Mouse (Mus musculus): Measurements from ENCODE around the gene Neo1.
"Not testable (repeated sequence)": the region's sequence is repeated elsewhere in the genome, so short reads cannot be mapped to it uniquely, and the experiment has no call there.

DNA sequence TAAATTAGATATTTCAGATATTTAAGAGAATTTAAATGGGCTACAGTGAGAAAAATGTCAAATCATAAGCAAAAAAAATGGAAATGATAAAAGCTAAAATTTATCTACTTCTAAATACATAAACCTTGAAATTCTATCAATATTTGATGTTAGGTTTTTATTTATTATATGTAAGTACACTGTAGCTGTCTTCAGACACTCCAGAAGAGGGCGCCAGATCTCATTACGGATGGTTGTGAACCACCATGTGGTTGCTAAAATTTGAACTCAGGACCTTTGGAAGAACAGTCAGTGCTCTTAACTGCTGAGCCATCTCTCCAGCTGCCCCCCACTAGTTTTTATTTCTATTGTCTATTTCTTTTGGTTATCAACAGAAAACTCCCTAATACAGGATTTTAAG, 65.1 kb downstream of the Neo1 start:
- TF ChIP-seq CTCF (IDR thresholded peaks at IDR 0.05; ENCODE audit: low read depth): 0 out of 2 replicates have a peak, but pooled peaks have one; percentile 3
- TF ChIP-seq EP300 (IDR thresholded peaks at IDR 0.05; ENCODE audit: low read depth): not testable (repeated sequence)

Measured in heart, postnatal 0 days (tissue).